Mouse (Mus musculus): ENCODE results near the gene AC161166.1.
"Not testable (repeated sequence)": the region's sequence is repeated elsewhere in the genome, so short reads cannot be mapped to it uniquely, and the experiment has no call there.

DNA sequence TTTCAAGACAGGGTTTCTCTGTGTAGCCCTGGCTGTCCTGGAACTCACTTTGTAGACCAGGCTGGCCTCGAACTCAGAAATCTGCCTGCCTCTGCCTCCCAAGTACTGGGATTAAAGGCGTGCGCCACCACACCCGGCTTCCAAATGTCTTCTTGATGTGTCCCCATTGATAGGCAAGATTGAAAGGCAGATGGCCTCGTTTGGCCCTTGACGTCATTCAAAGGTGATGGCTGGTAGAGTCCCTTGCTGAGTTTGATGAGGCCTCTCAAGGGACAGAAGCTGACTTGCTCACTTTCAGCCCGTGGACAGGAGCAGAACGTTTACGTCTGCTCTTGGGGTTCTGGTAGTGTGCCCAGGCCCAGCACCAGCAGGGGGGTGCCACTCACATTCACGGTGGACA, 7.8 kb upstream of the AC161166.1 start:
- not testable (repeated sequence) for TF ChIP-seq POLR2A (IDR thresholded peaks at IDR 0.05; ENCODE audit: borderline replicate concordance, extremely low read depth, insufficient read depth, insufficient read length, poor library complexity, severe bottlenecking); CTCF (IDR thresholded peaks at IDR 0.05; ENCODE audit: borderline replicate concordance, extremely low read depth, insufficient read depth, insufficient read length)

All from brain, embryonic 14.5 days (tissue).